Mouse (Mus musculus): ENCODE measurements at regions not wholly inside any gene's neighbourhood (a gene's known extent, or its start where the extent isn't known, plus 50 kb on each side); places are given as distances from the start of the nearest gene placed in this dataset.

- DNase-seq (ENCODE audit: low spot score in 2 of 2): peak; percentile 54 to 77
These were observed 107.6 kb upstream of the 1700066M21Rik start for GRCm38 (mm10) chr1:57269679-57270354.

DNA sequence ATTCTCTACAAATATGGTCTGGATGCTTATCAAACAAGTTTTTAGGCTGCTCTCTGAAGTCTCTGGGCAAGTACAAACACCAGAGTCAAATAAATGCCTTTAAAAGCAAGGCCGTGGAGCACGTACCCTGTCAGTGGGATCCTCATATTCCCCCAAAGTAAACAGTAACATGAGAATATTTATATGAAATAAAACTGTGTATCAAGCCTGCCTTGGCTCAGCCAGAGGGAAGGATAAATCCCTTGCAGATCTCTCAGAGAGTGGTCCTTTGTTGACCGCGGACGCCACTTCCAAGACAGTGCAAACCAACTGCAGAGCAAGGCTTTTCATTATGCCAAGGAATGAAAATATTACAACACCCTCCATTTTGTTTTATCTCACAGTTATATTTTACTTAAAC, 104.8 kb upstream of the 1700066M21Rik start:
- DNase-seq (ENCODE audit: low spot score in 2 of 2): no peak

DNA sequence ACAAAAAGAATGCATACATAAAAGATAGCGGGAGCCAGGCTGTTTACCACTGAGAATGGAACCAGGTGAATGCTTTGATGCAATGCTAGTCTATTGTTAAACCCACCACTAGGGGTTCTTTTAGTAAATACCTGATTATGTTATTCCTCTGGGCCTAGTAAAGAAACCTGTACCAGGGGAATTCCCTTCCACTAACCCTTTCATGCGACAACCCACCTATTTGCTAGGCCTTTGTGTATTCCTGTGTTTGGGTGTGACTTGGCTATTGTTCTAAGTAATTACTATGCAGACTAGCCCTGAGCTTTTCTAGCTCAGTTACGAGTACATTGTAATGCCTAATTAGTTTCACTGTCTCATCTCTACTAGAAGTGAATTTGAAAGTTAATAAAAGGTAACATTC, 95.9 kb upstream of the 1700066M21Rik start:
- DNase-seq (ENCODE audit: low spot score in 2 of 2): no peak

GRCm38 (mm10) chr1:57296186-57296585, 81.2 kb upstream of the 1700066M21Rik start:
- DNase-seq (ENCODE audit: low spot score in 2 of 2): no peak

- peak in 1 of 2 experiments; percentile 8 for DNase-seq (ENCODE audit: low spot score in 2 of 2)
These were observed 78.9 kb upstream of the 1700066M21Rik start for GRCm38 (mm10) chr1:57298557-57298956.

DNA sequence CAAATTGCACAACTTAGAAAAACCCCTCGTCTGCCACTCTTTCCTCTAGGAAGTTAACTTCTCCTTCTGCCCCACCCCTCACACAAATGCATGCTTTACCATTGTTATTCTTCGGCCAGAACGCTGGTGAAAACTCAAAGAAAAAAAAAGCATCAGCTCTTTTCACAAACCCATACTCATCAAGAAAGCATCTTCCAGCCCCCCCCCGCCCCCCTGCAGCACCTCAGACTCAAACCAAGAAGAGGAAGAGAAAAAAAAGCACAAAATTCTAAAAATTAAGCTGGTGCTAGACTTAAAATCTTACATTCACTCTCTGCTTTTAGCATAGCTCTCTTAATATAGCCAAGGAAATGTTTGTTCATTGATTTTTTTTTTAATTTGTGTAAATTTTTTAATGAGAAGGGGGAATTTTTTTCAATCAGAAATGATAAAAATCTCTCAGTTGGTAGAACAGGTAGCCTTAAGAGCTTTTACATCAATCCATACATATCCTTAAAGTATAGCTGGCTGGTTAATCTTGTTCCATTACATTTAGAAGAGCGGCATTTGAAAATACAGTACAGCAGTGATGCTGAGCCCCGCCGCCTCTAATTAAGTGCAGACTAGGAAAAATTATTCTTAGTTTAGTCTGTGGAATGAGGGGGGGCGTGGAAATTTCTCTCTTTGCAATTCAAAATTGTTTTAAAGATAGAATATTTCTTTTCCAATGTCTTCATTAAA, 76.0 kb upstream of the 1700066M21Rik start:
- DNase-seq (ENCODE audit: low spot score in 2 of 2): no peak

DNA sequence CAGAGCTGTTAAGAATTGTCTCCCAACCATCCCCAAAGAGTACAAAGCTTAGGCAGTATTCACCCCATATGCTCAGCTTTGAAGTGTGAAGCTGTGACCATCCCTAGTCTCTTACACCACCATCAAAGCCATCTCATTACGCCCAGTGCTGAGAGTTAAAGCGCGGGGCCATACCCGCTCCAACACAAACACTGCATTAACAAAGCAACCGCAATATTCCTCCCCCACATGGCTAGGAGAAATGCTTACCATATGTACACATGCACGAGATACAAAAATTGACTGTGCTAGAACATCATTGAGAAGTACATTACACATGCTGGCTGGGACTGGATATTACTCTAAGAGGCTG, 75.5 kb upstream of the 1700066M21Rik start:
- peak in 1 of 2 experiments; percentile 14 for DNase-seq (ENCODE audit: low spot score in 2 of 2)

DNA sequence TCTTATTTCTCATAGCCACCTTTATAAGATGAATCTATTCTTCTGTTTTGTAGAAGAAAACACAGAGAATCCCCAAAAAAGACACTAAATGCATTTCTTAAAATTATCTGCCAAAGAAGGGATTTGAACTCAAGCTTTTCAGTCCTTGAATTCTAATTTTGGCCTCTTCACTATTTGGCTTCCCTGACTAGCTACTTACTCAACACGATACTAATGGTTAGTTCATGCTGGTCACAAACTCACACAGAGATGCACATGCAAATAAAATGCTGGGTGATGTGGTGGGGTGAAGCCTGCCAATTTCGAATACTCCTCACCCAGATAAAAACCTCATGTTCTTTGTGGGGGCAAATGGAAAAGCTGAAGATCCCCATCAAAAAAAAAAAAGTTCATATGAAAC, 72.7 kb upstream of the 1700066M21Rik start:
- no peak for DNase-seq (ENCODE audit: low spot score in 2 of 2)

GRCm38 (mm10) chr1:57322535-57322934, 54.9 kb upstream of the 1700066M21Rik start:
- no peak for DNase-seq (ENCODE audit: low spot score in 2 of 2)

- DNase-seq (ENCODE audit: low spot score in 2 of 2): no peak
These were observed 54.3 kb upstream of the 1700066M21Rik start for GRCm38 (mm10) chr1:57323118-57323517.

DNA sequence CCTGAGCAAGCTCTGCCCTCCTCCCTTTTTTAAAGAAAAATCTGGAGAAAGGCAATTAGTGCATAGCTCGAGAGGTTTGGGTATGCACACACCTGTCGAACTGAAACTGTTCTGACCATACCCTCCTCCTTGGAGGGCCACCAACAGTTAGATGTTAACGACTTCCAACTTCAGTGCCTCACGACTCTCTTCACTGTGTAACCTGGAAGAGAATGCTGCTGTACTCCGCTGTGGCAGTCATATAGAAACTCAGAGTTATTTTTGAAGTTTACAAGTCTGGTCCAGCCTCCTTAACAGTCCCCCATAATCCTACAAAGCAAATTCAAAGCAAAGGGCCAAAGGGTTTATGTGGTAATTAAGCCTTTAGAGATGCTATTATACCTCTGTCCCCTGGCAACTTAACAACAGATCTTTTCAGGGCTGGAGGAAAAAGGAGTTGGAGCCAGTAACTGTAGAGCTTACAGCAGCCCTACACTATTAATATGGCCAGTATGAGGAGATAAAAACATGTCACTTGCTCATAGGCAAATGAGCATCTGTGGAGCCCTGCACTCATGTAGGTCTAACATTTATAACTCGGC, 51.7 kb upstream of the 1700066M21Rik start:
- DNase-seq (ENCODE audit: low spot score in 2 of 2): no peak

Measured in frontal cortex, postnatal 10 days (tissue).